Mouse (Mus musculus) megakaryocyte, embryonic 14.5 days (primary cell): ENCODE measurements around the gene Suds3.

ENCODE experiments used
- FLI1 ChIP-seq: IDR thresholded peaks from 2 replicates; pipeline ENCODE4 v1.6.1; 2012; ENCODE audit warnings: low read length, inconsistent platforms, mixed read lengths
- GATA1 ChIP-seq: IDR thresholded peaks from 3 replicates; pipeline ENCODE4 v1.6.1; 2012; ENCODE audit warnings: mixed read lengths, low read length, inconsistent platforms, borderline replicate concordance

GRCm38 (mm10) chr5:117138295-117138988 is 22.5 kb upstream of the Suds3 start:
- no peak for TF ChIP-seq FLI1
- TF ChIP-seq GATA1 = no peak
